Mouse (Mus musculus) hindbrain, embryonic 16.5 days (tissue): ENCODE measurements at regions not wholly inside any gene's neighbourhood (a gene's known extent, or its start where the extent isn't known, plus 50 kb on each side); places are given as distances from the start of the nearest gene placed in this dataset.

ENCODE experiments used
- ATAC-seq: fragments of 200-750 bp; cut with Nextera tagmentation; 2 replicates; pipeline ENCODE4 v1.8.0; 2017; ENCODE audit warnings: moderate TSS enrichment, moderate library complexity
- H3K27ac ChIP-seq: fragments of 300-500 bp; sonication (generic); 2 replicates; pipeline ENCODE4 v1.5.1; 2014; ENCODE audit warnings: low read depth, mild to moderate bottlenecking, control low read depth, low read length, moderate library complexity
- H3K27me3 ChIP-seq: fragments of 300-500 bp; sonication (generic); replicated peaks from 2 replicates; pipeline ENCODE4 v1.6.1; 2014; ENCODE audit warnings: low read length; ENCODE audit not compliant: control insufficient read depth, insufficient read depth
- H3K36me3 ChIP-seq: fragments of 300-500 bp; sonication (generic); 2 replicates; pipeline ENCODE4 v1.6.1; 2014; ENCODE audit warnings: mild to moderate bottlenecking, low read length, moderate library complexity, mixed read lengths; ENCODE audit not compliant: control insufficient read depth, insufficient read depth
- H3K4me1 ChIP-seq: fragments of 300-500 bp; sonication (generic); 2 replicates; pipeline ENCODE4 v1.6.1; 2014; ENCODE audit warnings: low read depth, low read length; ENCODE audit not compliant: control insufficient read depth, insufficient read depth
- H3K4me2 ChIP-seq: fragments of 300-500 bp; sonication (generic); 2 replicates; pipeline ENCODE4 v1.6.1; 2014; ENCODE audit warnings: mild to moderate bottlenecking, low read length, control low read depth, moderate library complexity
- H3K4me3 ChIP-seq: fragments of 300-500 bp; sonication (generic); 2 replicates; pipeline ENCODE4 v1.5.1; 2014; ENCODE audit warnings: mild to moderate bottlenecking, low read length, control low read depth, moderate library complexity
- H3K9ac ChIP-seq: fragments of 300-500 bp; sonication (generic); 2 replicates; pipeline ENCODE4 v1.6.1; 2014; ENCODE audit warnings: low read depth, mild to moderate bottlenecking, control low read depth, low read length, moderate library complexity
- H3K9me3 ChIP-seq: fragments of 300-500 bp; sonication (generic); 2 replicates; pipeline ENCODE4 v1.6.1; 2014; ENCODE audit warnings: mild to moderate bottlenecking, low read length, moderate library complexity; ENCODE audit not compliant: control insufficient read depth
- WGBS: fragments of 180-500 bp; shearing (Covaris S2); extraction: QIAGEN DNeasy Blood & Tissue Kit; methylation state at CpG from one replicate; pipeline ENCODE4 v1.1.7; 2014; 5-methylcytosine and 5-hydroxymethylcytosine counted together

GRCm38 (mm10) chr5:126104883-126105282, 573.3 kb downstream of the Tmem132b start:
- Histone ChIP-seq H3K9ac (no peak overlapping the region), H3K27me3 (no peaks in the 10 kb centered on the region), H3K4me3 (no peak overlapping the region), H3K9me3 (no peaks in the 10 kb centered on the region), H3K4me2 (no peak overlapping the region), H3K36me3 (no peaks in the 10 kb centered on the region), H3K27ac (no peak overlapping the region), H3K4me1 (no peaks in the 10 kb centered on the region)
- ATAC-seq: no peak
- WGBS: 56% methylated on average over 1 of the region's 1 CpGs

DNA sequence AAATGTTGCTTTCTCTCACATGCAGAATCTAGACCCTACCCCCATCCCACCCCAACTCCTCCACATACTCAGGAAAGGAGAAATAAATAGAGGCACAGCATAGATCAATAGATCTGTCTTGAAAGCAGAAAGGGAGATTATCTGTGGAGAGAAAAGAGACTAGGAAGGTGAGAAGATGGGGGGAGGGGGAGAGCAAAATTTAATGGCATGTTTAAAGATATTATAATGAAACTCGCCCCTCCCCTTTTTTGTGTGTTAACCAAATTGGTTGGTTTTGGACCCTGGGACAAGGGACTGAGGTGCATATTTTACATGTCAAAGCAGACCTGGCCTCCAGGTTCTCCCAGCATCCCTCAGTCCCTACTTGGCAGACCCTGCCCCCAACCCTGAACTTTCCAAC, 573.9 kb downstream of the Tmem132b start:
- no peak for ATAC-seq
- H3K27ac ChIP-seq: no peak overlapping the region
- H3K9me3 ChIP-seq: no peaks in the 10 kb centered on the region
- H3K4me3 ChIP-seq: no peak overlapping the region
- no peaks in the 10 kb centered on the region for H3K27me3 ChIP-seq
- no peak overlapping the region for H3K4me2 ChIP-seq
- H3K36me3 ChIP-seq: no peaks in the 10 kb centered on the region
- WGBS: 100% methylated on average over 1 of the region's 1 CpGs
- no peaks in the 10 kb centered on the region for H3K4me1 ChIP-seq
- no peak overlapping the region for H3K9ac ChIP-seq

- Histone ChIP-seq H3K27ac (no peak overlapping the region), H3K9me3 (no peaks in the 10 kb centered on the region), H3K27me3 (no peaks in the 10 kb centered on the region), H3K9ac (no peak overlapping the region), H3K36me3 (no peaks in the 10 kb centered on the region), H3K4me2 (no peak overlapping the region), H3K4me1 (no peaks in the 10 kb centered on the region), H3K4me3 (no peak overlapping the region)
- WGBS: 81% methylated on average over 5 of the region's 5 CpGs
- no peak for ATAC-seq
Measured at GRCm38 (mm10) chr5:126107020-126107419, 575.4 kb downstream of the Tmem132b start.

- Histone ChIP-seq H3K4me2 (no peak overlapping the region), H3K9me3 (no peaks in the 10 kb centered on the region), H3K36me3 (no peaks in the 10 kb centered on the region), H3K4me1 (no peaks in the 10 kb centered on the region), H3K9ac (no peak overlapping the region), H3K27me3 (no peaks in the 10 kb centered on the region), H3K4me3 (no peak overlapping the region), H3K27ac (no peak overlapping the region)
- 68% methylated on average over 3 of the region's 3 CpGs for WGBS
- no peak for ATAC-seq
Measured at GRCm38 (mm10) chr5:126108837-126109236, 577.3 kb downstream of the Tmem132b start.

GRCm38 (mm10) chr5:126117291-126117690, 585.7 kb downstream of the Tmem132b start:
- Histone ChIP-seq H3K27me3 (no peaks in the 10 kb centered on the region), H3K4me3 (no peak overlapping the region), H3K4me2 (no peak overlapping the region), H3K27ac (no peak overlapping the region), H3K36me3 (no peaks in the 10 kb centered on the region), H3K9ac (no peak overlapping the region), H3K9me3 (no peaks in the 10 kb centered on the region), H3K4me1 (no peaks in the 10 kb centered on the region)
- no peak for ATAC-seq
- WGBS: 73% methylated on average over 2 of the region's 2 CpGs

DNA sequence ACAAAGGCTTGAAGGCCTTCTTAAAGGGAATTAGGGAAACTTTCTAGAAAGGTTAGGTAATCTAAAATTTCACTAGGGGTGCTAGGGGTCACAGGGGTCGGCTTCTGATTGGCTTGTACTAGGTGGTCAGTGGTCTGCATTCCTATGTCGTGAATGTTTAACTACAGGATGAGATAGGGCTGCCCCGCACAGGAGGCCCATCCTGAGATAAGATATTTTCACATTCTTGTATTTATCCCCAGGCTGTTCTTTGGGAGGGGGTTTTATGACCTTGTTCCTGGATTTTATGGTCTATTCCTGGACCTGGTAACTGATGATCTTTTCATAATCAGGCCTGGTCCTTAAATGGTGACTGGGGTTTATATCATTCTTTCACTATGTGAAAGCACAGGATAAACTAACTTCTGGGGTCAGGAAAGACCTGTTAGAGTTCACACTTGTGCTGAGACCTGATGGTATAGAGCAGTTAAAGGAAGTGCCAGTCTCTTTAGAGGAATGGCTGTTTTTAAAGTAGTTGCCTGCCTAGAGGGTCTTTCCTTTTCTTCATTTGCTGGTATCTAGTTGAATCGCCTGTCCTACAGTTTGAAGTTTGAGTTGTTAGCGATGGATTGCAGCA, 586.4 kb downstream of the Tmem132b start:
- no peak overlapping the region for H3K4me2 ChIP-seq
- no peaks in the 10 kb centered on the region for H3K36me3 ChIP-seq
- no peaks in the 10 kb centered on the region for H3K9me3 ChIP-seq
- no peak overlapping the region for H3K4me3 ChIP-seq
- no peak overlapping the region for H3K27ac ChIP-seq
- no peak overlapping the region for H3K9ac ChIP-seq
- no peak for ATAC-seq
- no peaks in the 10 kb centered on the region for H3K27me3 ChIP-seq
- no peaks in the 10 kb centered on the region for H3K4me1 ChIP-seq
- WGBS: 83% methylated on average over 5 of the region's 5 CpGs

DNA sequence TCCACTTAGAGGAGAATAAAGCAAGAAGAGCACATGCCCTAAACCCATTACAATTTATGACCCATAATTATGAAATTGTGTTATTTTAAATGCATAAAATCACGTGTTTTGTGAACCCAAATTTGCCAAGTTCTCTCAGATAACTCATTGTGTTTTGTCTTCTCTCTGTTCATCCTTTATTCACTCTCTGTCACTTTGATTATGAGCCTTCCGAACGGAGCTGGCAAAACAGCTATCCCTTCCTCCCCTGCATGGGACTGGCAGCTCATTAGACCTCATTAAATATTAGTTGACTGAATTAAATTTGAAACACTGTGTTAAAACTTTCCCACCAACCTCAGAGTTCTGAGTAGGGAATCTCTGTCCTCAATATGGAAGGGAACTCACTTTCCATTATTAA, 587.2 kb downstream of the Tmem132b start:
- no peak overlapping the region for H3K4me3 ChIP-seq
- no peaks in the 10 kb centered on the region for H3K36me3 ChIP-seq
- H3K27ac ChIP-seq: no peak overlapping the region
- H3K4me2 ChIP-seq: no peak overlapping the region
- no peak overlapping the region for H3K9ac ChIP-seq
- WGBS: 57% methylated on average over 3 of the region's 3 CpGs
- no peaks in the 10 kb centered on the region for H3K9me3 ChIP-seq
- H3K27me3 ChIP-seq: no peaks in the 10 kb centered on the region
- no peak for ATAC-seq
- H3K4me1 ChIP-seq: no peaks in the 10 kb centered on the region

GRCm38 (mm10) chr5:126123216-126123615, 591.6 kb downstream of the Tmem132b start:
- no peak overlapping the region for H3K9ac ChIP-seq
- no peaks in the 10 kb centered on the region for H3K9me3 ChIP-seq
- H3K4me2 ChIP-seq: no peak overlapping the region
- no peak overlapping the region for H3K27ac ChIP-seq
- H3K36me3 ChIP-seq: no peaks in the 10 kb centered on the region
- 51% methylated on average over 9 of the region's 9 CpGs for WGBS
- no peak overlapping the region for H3K4me3 ChIP-seq
- no peak for ATAC-seq
- peaks cover 6% of the 10 kb centered on the region for H3K4me1 ChIP-seq
- no peaks in the 10 kb centered on the region for H3K27me3 ChIP-seq

DNA sequence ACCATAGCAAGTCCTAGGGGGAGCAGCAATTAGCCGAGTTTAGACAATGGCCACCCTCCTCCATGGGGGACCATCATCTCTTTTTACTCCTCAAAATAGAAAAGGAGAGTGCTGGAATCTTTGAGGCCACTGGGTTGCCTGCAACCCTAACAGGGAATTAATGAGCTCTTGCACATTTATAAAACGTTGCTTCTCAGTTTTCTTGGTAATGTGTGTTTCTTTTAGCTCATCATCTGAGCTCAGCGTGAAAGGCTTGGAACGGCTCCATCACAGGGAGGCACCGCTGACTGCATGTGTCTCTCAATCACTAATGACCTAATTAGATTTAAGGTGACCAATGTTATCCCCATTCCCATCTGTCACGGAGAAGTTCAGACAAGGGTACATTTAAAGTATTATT, 595.9 kb downstream of the Tmem132b start:
- Histone ChIP-seq H3K4me2 (no peak overlapping the region), H3K27ac (no peak overlapping the region), H3K27me3 (no peaks in the 10 kb centered on the region), H3K36me3 (no peaks in the 10 kb centered on the region), H3K4me3 (no peak overlapping the region), H3K9me3 (no peaks in the 10 kb centered on the region), H3K9ac (no peak overlapping the region), H3K4me1 (peaks cover 6% of the 10 kb centered on the region)
- no peak for ATAC-seq
- 27% methylated on average over 6 of the region's 6 CpGs for WGBS

DNA sequence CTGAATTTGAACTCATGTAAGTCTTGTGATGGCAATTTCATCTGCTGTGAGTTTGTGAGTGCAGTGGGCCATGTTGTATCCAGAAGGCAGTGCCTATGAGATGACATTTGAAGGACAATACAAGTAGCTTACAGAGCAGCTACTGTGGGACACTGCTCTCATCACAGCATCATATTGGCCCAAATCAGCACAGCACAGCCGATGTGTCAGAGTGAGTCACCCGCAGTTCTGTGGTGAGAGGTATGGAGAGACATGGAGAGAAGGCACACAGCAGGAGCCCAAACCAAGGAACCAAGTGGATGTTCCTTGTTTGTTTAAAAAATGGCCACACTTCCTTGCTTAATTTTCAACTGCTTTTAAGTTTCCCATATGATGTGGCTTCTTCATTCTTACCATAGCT, 617.3 kb downstream of the Tmem132b start:
- no peaks in the 10 kb centered on the region for H3K27me3 ChIP-seq
- no peaks in the 10 kb centered on the region for H3K9me3 ChIP-seq
- no peak overlapping the region for H3K4me3 ChIP-seq
- H3K9ac ChIP-seq: no peak overlapping the region
- no peak overlapping the region for H3K4me2 ChIP-seq
- no peak for ATAC-seq
- no peaks in the 10 kb centered on the region for H3K36me3 ChIP-seq
- H3K27ac ChIP-seq: no peak overlapping the region
- no peaks in the 10 kb centered on the region for H3K4me1 ChIP-seq
- WGBS: 93% methylated on average over 2 of the region's 2 CpGs
